Mouse (Mus musculus) hindbrain, embryonic 14.5 days (tissue): ENCODE data around the gene Cfap54. TPM values are rescaled to one million over a fixed set of nuclear protein-coding genes. Genes with fewer than 3 reads are reported as not detected.

Experiments used
- ATAC-seq: fragments of 200-750 bp; cut with Nextera tagmentation; 2 replicates; pipeline ENCODE4 v1.8.0; 2017; ENCODE audit warnings: moderate number of reproducible peaks, mild to moderate bottlenecking, moderate TSS enrichment, moderate library complexity; ENCODE audit not compliant: low FRiP score
- DNase-seq: peaks from one replicate; pipeline ENCODE4 v3.0.0-alpha.2; 2015; ENCODE audit warnings: low spot score
- H3K27ac ChIP-seq: fragments of 300-500 bp; sonication (generic); 2 replicates; pipeline ENCODE4 v1.5.1; 2014; ENCODE audit warnings: mild to moderate bottlenecking, moderate library complexity
- H3K27me3 ChIP-seq: fragments of 300-500 bp; sonication (generic); 2 replicates; pipeline ENCODE4 v1.6.1; 2014; ENCODE audit warnings: mild to moderate bottlenecking, low read length, mixed read lengths; ENCODE audit not compliant: control insufficient read depth, insufficient read depth
- H3K36me3 ChIP-seq: fragments of 300-500 bp; sonication (generic); replicated peaks from 2 replicates; pipeline ENCODE4 v1.6.1; 2014; ENCODE audit not compliant: control insufficient read depth, insufficient read depth
- H3K4me1 ChIP-seq: fragments of 300-500 bp; sonication (generic); replicated peaks from 2 replicates; pipeline ENCODE4 v1.6.1; 2014; ENCODE audit warnings: antibody characterized with exemption, low read length, mixed read lengths; ENCODE audit not compliant: control insufficient read depth, insufficient read depth
- H3K4me2 ChIP-seq: fragments of 300-500 bp; sonication (generic); replicated peaks from 2 replicates; pipeline ENCODE4 v1.6.1; 2014; ENCODE audit warnings: mild to moderate bottlenecking, moderate library complexity
- H3K4me3 ChIP-seq: fragments of 300-500 bp; sonication (generic); replicated peaks from 2 replicates; pipeline ENCODE4 v1.5.1; 2014; ENCODE audit warnings: mild to moderate bottlenecking, low read length
- H3K9ac ChIP-seq: fragments of 300-500 bp; sonication (generic); 2 replicates; pipeline ENCODE4 v1.6.1; 2014
- H3K9me3 ChIP-seq: fragments of 300-500 bp; sonication (generic); 2 replicates; pipeline ENCODE4 v1.6.1; 2016; ENCODE audit warnings: low read length; ENCODE audit not compliant: control insufficient read depth
- WGBS: fragments of 180-500 bp; shearing (Covaris S2); extraction: QIAGEN DNeasy Blood & Tissue Kit; methylation state at CpG from one replicate; pipeline ENCODE4 v1.1.7; 2014; 5-methylcytosine and 5-hydroxymethylcytosine counted together
- polyA plus RNA-seq: library from polyadenylated mRNA; unstranded; fragments of >200 nt; fragmentation: Nextera tagmentation; extraction: Ambion mirVana; gene quantifications from 2 replicates; pipeline ENCODE4 v1.2.1, GENCODE M21; 2014

The Cfap54 gene
- polyA plus RNA-seq, 1 experiment from 2014 or later = 3.6 TPM

DNA sequence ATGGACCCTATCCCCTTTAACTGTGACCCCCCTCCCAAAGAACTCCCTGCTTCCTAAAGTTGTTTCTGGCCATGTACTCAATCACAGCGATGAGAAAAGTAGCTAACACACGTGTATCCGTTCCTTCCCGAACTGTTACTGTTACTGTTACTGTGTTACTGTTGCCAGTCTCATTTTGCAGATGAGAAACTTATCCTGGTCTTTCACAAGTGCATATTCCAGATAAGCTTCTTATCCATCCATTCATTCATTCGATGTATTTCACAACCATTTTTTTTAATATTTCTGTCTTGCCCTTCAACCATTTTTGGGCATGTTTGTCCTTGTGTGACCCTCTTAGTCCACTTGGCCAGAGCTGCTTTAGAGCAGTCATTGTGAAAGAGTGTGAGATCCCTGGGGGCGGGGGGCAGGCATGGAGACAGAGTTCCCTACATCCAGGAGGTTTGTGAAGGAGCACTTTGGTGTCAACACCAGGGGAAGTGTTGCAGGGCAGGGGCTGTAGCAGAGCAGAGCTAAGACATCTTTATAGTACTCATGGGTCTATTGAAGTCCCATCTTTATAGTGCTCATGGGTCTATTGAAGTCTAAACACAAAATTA lies 39.9 kb upstream of the Cfap54 start:
- DNase-seq = no peak
- no peaks in the 10 kb centered on the region for H3K36me3 ChIP-seq
- H3K4me2 ChIP-seq = no peak overlapping the region
- no peak overlapping the region for H3K27ac ChIP-seq
- no peaks in the 10 kb centered on the region for H3K9me3 ChIP-seq
- ATAC-seq = no peak
- WGBS = 93% methylated on average over 6 of the region's 6 CpGs
- no peak overlapping the region for H3K9ac ChIP-seq
- no peaks in the 10 kb centered on the region for H3K4me1 ChIP-seq
- H3K27me3 ChIP-seq = no peaks in the 10 kb centered on the region
- H3K4me3 ChIP-seq = no peak overlapping the region

DNA sequence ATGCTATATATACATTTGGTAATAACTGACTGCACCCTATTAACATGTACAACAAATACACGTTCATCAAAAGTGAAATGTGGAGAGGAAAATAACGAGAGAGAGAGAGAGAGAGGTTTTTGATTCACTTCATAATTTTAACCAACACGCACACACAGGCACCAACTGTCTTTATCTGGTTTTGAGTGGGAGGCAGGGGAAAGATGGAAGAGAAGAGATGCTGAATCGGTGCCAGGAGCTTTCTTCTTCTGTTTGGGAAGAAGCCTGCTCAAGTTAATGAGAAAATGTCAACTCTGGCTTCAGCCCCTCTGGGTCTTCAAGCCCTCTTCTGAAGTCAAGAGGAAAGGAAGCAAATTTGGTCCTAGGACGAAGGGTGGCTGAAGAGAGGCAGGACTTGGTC lies 38.4 kb upstream of the Cfap54 start:
- WGBS = 77% methylated on average over 5 of the region's 5 CpGs
- Histone ChIP-seq H3K9me3 (no peaks in the 10 kb centered on the region), H3K36me3 (no peaks in the 10 kb centered on the region), H3K4me2 (no peak overlapping the region), H3K27me3 (no peaks in the 10 kb centered on the region), H3K4me3 (no peak overlapping the region), H3K27ac (0 out of 2 replicates have a peak overlapping the region, but pooled peaks have one; percentile 14), H3K9ac (no peak overlapping the region), H3K4me1 (no peaks in the 10 kb centered on the region)
- DNase-seq = no peak
- ATAC-seq = no peak

DNA sequence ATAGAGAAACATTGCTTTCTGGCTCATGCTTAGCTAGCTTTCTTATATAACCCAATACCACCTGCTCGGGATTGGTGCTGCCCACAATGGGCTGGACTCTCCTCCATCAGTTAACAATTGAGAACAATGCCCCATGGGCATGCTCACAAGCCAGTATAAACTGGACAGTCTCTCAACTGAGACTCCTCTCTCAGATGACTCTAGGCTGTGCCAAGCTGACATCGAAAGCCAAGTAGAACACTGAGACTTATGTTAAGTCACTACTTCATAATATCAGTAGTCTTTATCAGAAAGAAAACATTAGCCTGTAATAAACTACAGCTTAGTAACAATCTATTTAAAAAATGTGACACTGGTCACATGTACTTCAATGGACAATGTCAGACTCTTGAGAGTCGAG lies 35.2 kb upstream of the Cfap54 start:
- no peak for ATAC-seq
- Histone ChIP-seq H3K9ac (no peak overlapping the region), H3K4me1 (no peaks in the 10 kb centered on the region), H3K4me2 (no peak overlapping the region), H3K27me3 (no peaks in the 10 kb centered on the region), H3K36me3 (no peaks in the 10 kb centered on the region), H3K9me3 (no peaks in the 10 kb centered on the region), H3K27ac (no peak overlapping the region), H3K4me3 (no peak overlapping the region)
- no peak for DNase-seq
- WGBS = 91% methylated on average over 3 of the region's 3 CpGs

- Histone ChIP-seq H3K4me2 (no peak overlapping the region), H3K4me1 (no peaks in the 10 kb centered on the region), H3K9ac (no peak overlapping the region), H3K9me3 (no peaks in the 10 kb centered on the region), H3K27ac (no peak overlapping the region), H3K27me3 (no peaks in the 10 kb centered on the region), H3K4me3 (no peak overlapping the region), H3K36me3 (no peaks in the 10 kb centered on the region)
- WGBS = 95% methylated on average over 1 of the region's 1 CpGs
- ATAC-seq (no peak), DNase-seq (no peak)
These were observed 34.3 kb upstream of the Cfap54 start for GRCm38 (mm10) chr10:93115743-93116142.

DNA sequence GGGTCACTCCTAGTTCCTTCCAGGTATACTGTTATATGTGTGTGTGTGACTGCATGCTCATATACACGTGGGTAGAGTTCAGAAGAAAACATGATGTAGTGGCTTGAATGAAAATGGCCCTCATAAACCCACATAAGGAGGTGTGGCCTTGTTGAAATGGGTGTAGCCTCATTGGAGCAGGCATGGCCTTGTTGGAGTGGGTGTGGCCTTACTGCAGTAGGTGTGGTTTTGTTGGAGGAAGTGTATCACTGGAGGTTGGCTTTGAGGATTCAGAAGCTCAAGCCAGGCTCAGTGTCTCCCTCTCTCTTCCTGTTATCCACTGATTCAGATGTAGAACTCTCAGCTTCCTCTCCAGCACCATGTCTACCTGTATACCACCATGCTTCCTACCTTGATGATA lies 33.4 kb upstream of the Cfap54 start:
- no peak for ATAC-seq
- no peak overlapping the region for H3K27ac ChIP-seq
- H3K4me1 ChIP-seq = no peaks in the 10 kb centered on the region
- H3K27me3 ChIP-seq = no peaks in the 10 kb centered on the region
- no peaks in the 10 kb centered on the region for H3K36me3 ChIP-seq
- 65% methylated on average over 1 of the region's 1 CpGs for WGBS
- no peak for DNase-seq
- H3K9ac ChIP-seq = no peak overlapping the region
- no peaks in the 10 kb centered on the region for H3K9me3 ChIP-seq
- H3K4me3 ChIP-seq = no peak overlapping the region
- no peak overlapping the region for H3K4me2 ChIP-seq

DNA sequence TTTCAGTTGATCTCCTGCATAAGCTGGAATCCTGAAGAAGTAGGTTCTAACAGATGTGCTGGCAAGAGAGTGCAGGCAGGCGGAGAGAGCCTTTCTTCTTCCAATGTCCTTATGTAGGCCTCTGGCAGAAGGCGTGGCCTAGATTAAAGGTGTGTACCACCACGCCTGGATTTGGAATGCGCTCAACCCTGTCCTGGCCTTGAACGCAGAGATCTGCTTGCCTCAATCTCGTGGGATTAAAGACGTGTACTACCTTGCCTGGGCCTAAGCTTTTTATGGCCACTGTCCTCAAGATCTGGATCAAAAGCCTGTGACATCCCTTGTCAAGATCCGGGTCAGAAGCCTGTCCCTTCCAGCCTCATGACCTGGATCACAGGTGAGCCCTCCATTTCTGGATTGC lies 32.5 kb upstream of the Cfap54 start:
- Histone ChIP-seq H3K9me3 (no peaks in the 10 kb centered on the region), H3K9ac (no peak overlapping the region), H3K4me1 (no peaks in the 10 kb centered on the region), H3K36me3 (no peaks in the 10 kb centered on the region), H3K4me2 (no peak overlapping the region), H3K27me3 (no peaks in the 10 kb centered on the region), H3K4me3 (no peak overlapping the region), H3K27ac (no peak overlapping the region)
- DNase-seq (no peak), ATAC-seq (no peak)
- whole genome bisulfite sequencing = 88% methylated on average over 8 of the region's 8 CpGs

DNA sequence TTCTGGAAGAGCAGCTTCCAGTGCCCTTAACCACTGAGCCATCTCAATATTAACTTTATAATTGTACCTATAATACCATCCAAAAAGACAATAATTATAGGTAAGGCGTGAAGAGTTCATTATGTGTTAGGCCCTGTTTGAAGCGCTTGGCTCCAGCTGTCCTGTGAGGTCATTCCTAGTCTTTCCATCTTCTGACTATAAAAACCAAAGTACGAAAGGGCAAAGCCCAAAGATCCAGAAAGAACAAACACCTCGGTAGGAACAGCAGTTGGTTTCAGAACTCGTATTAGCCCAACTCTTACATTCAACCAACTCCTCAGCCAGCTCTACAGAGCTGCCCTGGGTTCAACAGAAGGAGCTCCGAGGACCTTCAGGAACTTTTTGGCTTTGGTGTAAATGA lies 30.6 kb upstream of the Cfap54 start:
- DNase-seq (no peak), ATAC-seq (no peak)
- no peak overlapping the region for H3K27ac ChIP-seq
- H3K9ac ChIP-seq = no peak overlapping the region
- no peaks in the 10 kb centered on the region for H3K9me3 ChIP-seq
- no peaks in the 10 kb centered on the region for H3K27me3 ChIP-seq
- H3K36me3 ChIP-seq = no peaks in the 10 kb centered on the region
- H3K4me2 ChIP-seq = no peak overlapping the region
- no peak overlapping the region for H3K4me3 ChIP-seq
- no peaks in the 10 kb centered on the region for H3K4me1 ChIP-seq
- 93% methylated on average over 6 of the region's 6 CpGs for WGBS

DNA sequence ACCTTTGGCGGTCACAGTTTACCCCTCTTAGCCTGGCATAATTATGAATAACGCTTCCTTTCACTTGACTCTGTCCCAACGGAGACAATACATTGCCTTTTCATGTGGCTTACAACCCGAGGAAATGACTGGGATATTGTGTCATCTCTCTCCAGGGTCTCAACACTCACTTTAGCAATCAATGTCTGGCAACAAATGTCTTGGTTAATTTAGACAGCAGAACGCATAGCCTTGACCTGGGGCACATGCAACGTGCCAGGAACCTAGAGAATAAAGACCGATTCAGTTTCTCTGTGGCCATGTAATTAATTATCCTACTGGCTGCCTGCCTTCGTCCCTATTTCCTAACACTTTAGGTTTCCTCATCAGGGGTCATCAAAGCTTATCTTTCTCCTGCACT lies 30.0 kb upstream of the Cfap54 start:
- Histone ChIP-seq H3K27me3 (no peaks in the 10 kb centered on the region), H3K4me2 (no peak overlapping the region), H3K4me1 (no peaks in the 10 kb centered on the region), H3K9me3 (no peaks in the 10 kb centered on the region), H3K9ac (no peak overlapping the region), H3K36me3 (no peaks in the 10 kb centered on the region), H3K27ac (no peak overlapping the region), H3K4me3 (no peak overlapping the region)
- 52% methylated on average over 8 of the region's 8 CpGs for WGBS
- DNase-seq = no peak
- ATAC-seq = no peak

GRCm38 (mm10) chr10:93105358-93105757 lies 23.9 kb upstream of the Cfap54 start:
- H3K27me3 ChIP-seq = no peaks in the 10 kb centered on the region
- 63% methylated on average over 7 of the region's 7 CpGs for WGBS
- H3K4me1 ChIP-seq = no peaks in the 10 kb centered on the region
- H3K4me3 ChIP-seq = no peak overlapping the region
- no peaks in the 10 kb centered on the region for H3K9me3 ChIP-seq
- no peak overlapping the region for H3K4me2 ChIP-seq
- H3K27ac ChIP-seq = no peak overlapping the region
- H3K9ac ChIP-seq = no peak overlapping the region
- ATAC-seq (no peak), DNase-seq (no peak)
- H3K36me3 ChIP-seq = no peaks in the 10 kb centered on the region

DNA sequence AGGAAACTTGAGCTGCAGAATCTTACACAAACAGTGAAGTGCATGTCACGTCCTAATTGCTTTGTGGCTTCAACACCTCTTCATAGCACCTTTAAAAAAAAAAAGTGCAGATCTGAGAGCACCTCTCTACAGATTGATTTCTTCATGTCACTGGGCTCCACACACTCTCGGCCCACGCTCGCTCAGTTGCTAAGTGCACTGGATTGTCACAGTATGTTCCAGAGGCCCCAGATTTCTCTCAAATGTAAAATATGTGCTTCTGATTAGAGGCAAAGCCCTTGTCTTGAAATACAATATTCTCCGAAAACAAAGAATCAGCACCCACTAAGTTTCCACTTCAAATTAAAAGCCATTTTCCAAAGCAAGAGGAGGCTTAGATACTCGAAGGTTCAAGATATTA lies 22.9 kb upstream of the Cfap54 start:
- DNase-seq (no peak), ATAC-seq (no peak)
- 81% methylated on average over 6 of the region's 6 CpGs for WGBS
- H3K4me3 ChIP-seq = no peak overlapping the region
- H3K4me1 ChIP-seq = no peaks in the 10 kb centered on the region
- H3K36me3 ChIP-seq = no peaks in the 10 kb centered on the region
- H3K9me3 ChIP-seq = no peaks in the 10 kb centered on the region
- H3K9ac ChIP-seq = no peak overlapping the region
- no peaks in the 10 kb centered on the region for H3K27me3 ChIP-seq
- no peak overlapping the region for H3K27ac ChIP-seq
- no peak overlapping the region for H3K4me2 ChIP-seq
